Mouse (Mus musculus) kidney, postnatal 0 days (tissue): ENCODE results near the gene Cox10. TPM values are rescaled to one million over a fixed set of nuclear protein-coding genes. Genes with fewer than 3 reads are reported as not detected.

Source experiments
- ATAC-seq: fragments of 200-750 bp; cut with Nextera tagmentation; replicated peaks from 2 replicates; pipeline ENCODE4 v1.8.0; 2017; ENCODE audit warnings: low read depth, moderate number of reproducible peaks, moderate TSS enrichment, moderate library complexity; ENCODE audit not compliant: low FRiP score
- DNase-seq: peaks from one replicate; pipeline ENCODE4 v3.0.0-alpha.2; 2016; ENCODE audit warnings: low spot score
- H3K27ac ChIP-seq: fragments of 300-500 bp; sonication (generic); 2 replicates; pipeline ENCODE4 v1.5.1; 2014; ENCODE audit warnings: mild to moderate bottlenecking
- H3K27me3 ChIP-seq: fragments of 300-500 bp; sonication (generic); 2 replicates; pipeline ENCODE4 v1.6.1; 2014; ENCODE audit warnings: low read length, mixed read lengths; ENCODE audit not compliant: insufficient read depth
- H3K36me3 ChIP-seq: fragments of 300-500 bp; sonication (generic); 2 replicates; pipeline ENCODE4 v1.6.1; 2014; ENCODE audit warnings: low read length, mixed read lengths; ENCODE audit not compliant: insufficient read depth
- H3K4me1 ChIP-seq: fragments of 300-500 bp; sonication (generic); replicated peaks from 2 replicates; pipeline ENCODE4 v1.6.1; 2014; ENCODE audit warnings: antibody characterized with exemption, low read length, mixed read lengths; ENCODE audit not compliant: insufficient read depth
- H3K4me2 ChIP-seq: fragments of 300-500 bp; sonication (generic); 2 replicates; pipeline ENCODE4 v1.6.1; 2014; ENCODE audit warnings: mild to moderate bottlenecking, low read length, moderate library complexity, mixed read lengths
- H3K4me3 ChIP-seq: fragments of 300-500 bp; sonication (generic); replicated peaks from 2 replicates; pipeline ENCODE4 v1.5.1; 2014; ENCODE audit warnings: low read depth, low read length
- H3K9ac ChIP-seq: fragments of 300-500 bp; sonication (generic); 2 replicates; pipeline ENCODE4 v1.6.1; 2014; ENCODE audit warnings: low read depth, low read length
- H3K9me3 ChIP-seq: fragments of 300-500 bp; sonication (generic); replicated peaks from 2 replicates; pipeline ENCODE4 v1.6.1; 2016; ENCODE audit warnings: low read length, inconsistent platforms, mixed read lengths
- CTCF ChIP-seq: IDR thresholded peaks from 2 replicates; pipeline ENCODE4 v1.5.1; 2016; ENCODE audit warnings: antibody characterized with exemption, low read depth, mild to moderate bottlenecking, moderate library complexity
- WGBS: fragments of 180-500 bp; shearing (Covaris S2); extraction: QIAGEN DNeasy Blood & Tissue Kit; methylation state at CpG from one replicate; pipeline ENCODE4 v1.1.7; 2014; 5-methylcytosine and 5-hydroxymethylcytosine counted together
- polyA plus RNA-seq: library from polyadenylated mRNA; unstranded; fragments of >200 nt; fragmentation: Nextera tagmentation; extraction: Ambion mirVana; gene quantifications from 2 replicates; pipeline ENCODE4 v1.2.1, GENCODE M21; 2015

The Cox10 gene
- polyA plus RNA-seq, 1 experiment from 2014 or later: 26.8 TPM

DNA sequence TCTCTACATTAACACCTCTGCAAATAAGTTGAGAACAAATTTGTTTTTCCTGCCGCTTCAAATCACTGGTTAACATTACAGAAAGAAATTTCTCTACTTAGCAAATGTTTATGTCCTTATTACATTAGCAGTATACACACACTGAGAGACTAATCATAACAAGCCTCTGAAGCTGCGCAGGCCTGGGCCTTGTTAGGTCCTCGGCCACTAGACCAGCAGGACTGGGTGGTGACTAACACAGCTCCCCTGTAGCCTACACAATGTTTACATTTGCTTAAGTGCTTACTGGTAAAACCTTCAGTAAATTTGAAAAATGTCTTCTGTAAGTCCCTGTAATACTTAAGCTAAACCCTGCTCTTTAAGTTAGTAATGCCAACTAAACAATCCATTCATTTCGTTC lies 92.6 kb downstream of the Cox10 start:
- no peaks in the 10 kb centered on the region for H3K27me3 ChIP-seq
- DNase-seq (no peak), ATAC-seq (no peak)
- peaks cover 8% of the 10 kb centered on the region; the same call in 1 of the 2 replicates for H3K4me1 ChIP-seq
- no peak for TF ChIP-seq CTCF
- 83% methylated on average over 4 of the region's 4 CpGs for WGBS
- H3K4me2 ChIP-seq: no peak overlapping the region
- no peaks in the 10 kb centered on the region for H3K9me3 ChIP-seq
- no peak overlapping the region for H3K27ac ChIP-seq
- no peak overlapping the region for H3K9ac ChIP-seq
- no peaks in the 10 kb centered on the region for H3K36me3 ChIP-seq
- no peak overlapping the region for H3K4me3 ChIP-seq

- Histone ChIP-seq H3K4me1 (peaks cover 8% of the 10 kb centered on the region; the same call in 1 of the 2 replicates), H3K27ac (no peak overlapping the region), H3K4me2 (no peak overlapping the region), H3K4me3 (no peak overlapping the region), H3K27me3 (no peaks in the 10 kb centered on the region), H3K36me3 (no peaks in the 10 kb centered on the region), H3K9me3 (no peaks in the 10 kb centered on the region), H3K9ac (no peak overlapping the region)
- TF ChIP-seq CTCF: no peak
- ATAC-seq: no peak
- WGBS: 76% methylated on average over 6 of the region's 6 CpGs
- no peak for DNase-seq
These were observed 93.8 kb downstream of the Cox10 start for GRCm38 (mm10) chr11:63985481-63985880.

GRCm38 (mm10) chr11:63984622-63985168 lies 94.6 kb downstream of the Cox10 start:
- WGBS: 73% methylated on average over 6 of the region's 6 CpGs
- Histone ChIP-seq H3K27ac (no peak overlapping the region), H3K36me3 (no peaks in the 10 kb centered on the region), H3K9ac (no peak overlapping the region), H3K4me1 (peaks cover 8% of the 10 kb centered on the region; the same call in 1 of the 2 replicates), H3K4me2 (no peak overlapping the region), H3K9me3 (no peaks in the 10 kb centered on the region), H3K27me3 (no peaks in the 10 kb centered on the region), H3K4me3 (no peak overlapping the region)
- no peak for TF ChIP-seq CTCF
- DNase-seq (no peak), ATAC-seq (no peak)

DNA sequence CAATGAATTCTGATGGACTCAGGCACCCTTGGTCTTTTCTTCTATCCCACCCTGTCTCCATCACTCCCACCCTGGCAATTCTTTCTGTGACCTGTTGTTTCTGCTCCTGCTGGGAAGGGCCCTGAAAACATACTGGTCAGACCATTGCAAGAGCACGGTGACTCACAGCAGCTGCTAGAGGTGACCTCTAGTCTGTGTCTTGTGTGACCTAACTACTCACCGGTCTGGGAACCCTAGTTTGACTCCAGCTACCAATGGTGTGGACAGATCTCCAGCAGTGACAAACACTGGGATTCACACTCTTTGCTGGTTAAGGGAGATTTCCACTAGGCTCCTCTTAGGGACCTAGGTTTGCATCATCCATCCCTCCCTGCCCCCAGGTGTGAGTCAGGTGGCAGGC lies 101.5 kb downstream of the Cox10 start:
- Histone ChIP-seq H3K36me3 (peaks cover 7% of the 10 kb centered on the region; the same call in 1 of the 2 replicates), H3K27ac (no peak overlapping the region), H3K4me2 (no peak overlapping the region), H3K27me3 (no peaks in the 10 kb centered on the region), H3K9me3 (no peaks in the 10 kb centered on the region), H3K4me3 (no peak overlapping the region), H3K9ac (no peak overlapping the region), H3K4me1 (no peaks in the 10 kb centered on the region)
- ATAC-seq (no peak), DNase-seq (no peak)
- no peak for TF ChIP-seq CTCF
- WGBS: 63% methylated on average over 2 of the region's 2 CpGs

DNA sequence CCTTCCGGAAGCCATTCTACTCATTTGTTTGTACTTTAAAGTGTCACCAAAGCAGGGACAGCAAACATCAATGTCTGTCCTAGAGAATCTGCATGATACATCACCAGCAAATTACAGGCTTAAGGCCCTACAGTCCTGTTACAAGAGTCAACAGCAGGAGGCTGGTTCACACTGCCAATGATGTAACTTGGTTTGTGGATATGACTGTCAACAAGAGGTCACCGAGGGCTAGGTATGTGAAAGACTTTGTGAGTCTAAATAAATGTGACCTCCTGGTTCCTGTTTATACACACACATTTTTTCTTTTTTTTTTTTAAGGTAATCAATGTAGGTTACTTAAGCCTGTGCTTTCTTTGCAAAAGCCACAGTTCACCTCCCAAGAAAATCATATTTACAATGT lies 102.5 kb downstream of the Cox10 start:
- ATAC-seq (no peak), DNase-seq (no peak)
- no peak for TF ChIP-seq CTCF
- Histone ChIP-seq H3K4me1 (no peaks in the 10 kb centered on the region), H3K36me3 (peaks cover 7% of the 10 kb centered on the region; the same call in 1 of the 2 replicates), H3K27me3 (no peaks in the 10 kb centered on the region), H3K4me3 (no peak overlapping the region), H3K9me3 (no peaks in the 10 kb centered on the region), H3K9ac (no peak overlapping the region), H3K4me2 (no peak overlapping the region), H3K27ac (no peak overlapping the region)
- WGBS: 96% methylated on average over 2 of the region's 2 CpGs

DNA sequence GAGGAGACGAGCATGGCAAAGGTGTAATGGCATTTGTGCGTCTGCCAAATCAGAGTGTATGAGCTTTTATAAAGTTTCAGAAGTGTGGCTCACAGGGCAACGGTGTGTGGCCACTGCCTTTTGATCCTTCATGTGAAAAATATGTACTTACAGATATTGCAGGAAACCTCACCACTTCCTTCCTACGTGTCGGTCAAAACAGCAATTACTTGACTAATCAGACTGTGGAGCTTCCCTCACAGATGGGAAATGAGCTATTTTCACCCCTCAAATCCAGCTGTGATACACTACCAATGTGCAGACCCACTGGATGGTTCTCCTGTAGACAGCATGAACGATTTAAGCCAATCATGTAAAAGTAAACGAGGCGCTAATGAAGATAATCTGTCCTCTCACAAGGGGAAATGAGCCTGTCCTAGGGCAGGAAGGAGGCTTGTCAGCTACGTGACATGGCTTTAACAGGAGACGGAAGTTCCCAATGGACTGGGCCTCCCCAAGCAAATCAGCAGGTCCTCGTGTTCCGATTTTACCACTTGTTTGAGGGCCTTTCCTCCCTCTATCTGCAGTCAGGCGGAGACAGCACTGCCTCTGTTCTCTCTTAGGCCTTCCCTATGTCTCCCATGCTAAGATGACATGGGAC lies 103.9 kb downstream of the Cox10 start:
- ATAC-seq (no peak), DNase-seq (no peak)
- TF ChIP-seq CTCF: no peak
- no peak overlapping the region for H3K9ac ChIP-seq
- H3K9me3 ChIP-seq: no peaks in the 10 kb centered on the region
- 71% methylated on average over 13 of the region's 13 CpGs for WGBS
- peaks cover 7% of the 10 kb centered on the region; the same call in 1 of the 2 replicates for H3K36me3 ChIP-seq
- no peak overlapping the region for H3K4me3 ChIP-seq
- no peak overlapping the region for H3K4me2 ChIP-seq
- H3K27ac ChIP-seq: no peak overlapping the region
- H3K4me1 ChIP-seq: no peaks in the 10 kb centered on the region
- H3K27me3 ChIP-seq: no peaks in the 10 kb centered on the region
